Comparison of ENCODE assay signal across 14 mouse cellular contexts in the genomic region with DNA sequence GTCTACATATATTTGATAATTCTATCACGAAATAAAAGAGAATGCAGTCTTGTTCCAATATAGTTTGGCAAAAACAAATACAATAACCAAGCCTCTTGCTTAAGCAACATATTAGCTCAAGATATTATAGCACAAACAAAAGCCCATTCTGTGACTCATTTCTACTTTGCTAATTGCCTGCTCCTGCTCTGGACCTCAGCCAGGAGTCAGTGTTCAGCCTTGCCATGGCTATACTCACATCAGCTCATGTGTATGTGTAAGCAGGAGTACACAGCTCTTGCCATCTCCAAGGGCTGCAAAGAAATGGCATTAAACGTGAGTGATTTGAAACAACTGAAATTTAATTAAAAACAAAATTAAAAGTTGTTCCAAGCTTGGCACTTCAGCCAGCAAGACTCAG.
DNase-seq lines count a peak whose midpoint lies in the region; ATAC-seq lines count a peak whose summit lies in the region.
"Had no signal": no experiment of that assay in that cellular context is flagged by ENCODE, and none has a peak within 500 bp of the region (broad histone marks: within the 10 kb centered on the region; RNA-seq: fewer than 3 reads in every experiment).

No protein-coding gene starts in this region.

- DNase-seq in midbrain, embryonic 11.5 days (ENCODE audit: low spot score, missing footprints), result no peak
- peak; percentile 36 for DNase-seq in cerebellum, adult 8-10 months
- no peak for DNase-seq in thymus, adult 18-20 months
- DNase-seq: forebrain, postnatal 0 days; gastrocnemius, adult 2 months; heart, adult 18-20 months; right cerebral cortex, postnatal 4 days had no signal

- H3K4me3 ChIP-seq in forebrain, embryonic 13.5 days, result no peak overlapping the region
- H3K4me3 ChIP-seq in forebrain, embryonic 12.5 days (replicated peaks), result no peak overlapping the region
- no peak overlapping the region for H3K4me3 ChIP-seq in midbrain, embryonic 15.5 days
- H3K4me3 ChIP-seq in midbrain, embryonic 11.5 days (ENCODE audit: low read depth, low read length), result no peak overlapping the region
- H3K4me3 ChIP-seq in neural tube, embryonic 15.5 days (replicated peaks), result no peak overlapping the region
- H3K4me3 ChIP-seq: embryonic facial prominence, embryonic 15.5 days; gastrocnemius, adult 2 months; kidney, embryonic 15.5 days had no signal

- no peaks in the 10 kb centered on the region for H3K36me3 ChIP-seq in forebrain, embryonic 13.5 days (ENCODE audit: poor library complexity, severe bottlenecking)
- no peaks in the 10 kb centered on the region for H3K36me3 ChIP-seq in forebrain, embryonic 12.5 days (replicated peaks)
- H3K36me3 ChIP-seq in midbrain, embryonic 15.5 days (replicated peaks), result no peaks in the 10 kb centered on the region
- H3K36me3 ChIP-seq in midbrain, embryonic 11.5 days (ENCODE audit: control insufficient read depth, insufficient read depth, low read length), result no peaks in the 10 kb centered on the region
- H3K36me3 ChIP-seq in neural tube, embryonic 15.5 days, result no peaks in the 10 kb centered on the region
- H3K36me3 ChIP-seq: embryonic facial prominence, embryonic 15.5 days; kidney, embryonic 15.5 days had no signal

- H3K27me3 ChIP-seq in forebrain, embryonic 13.5 days, result no peaks in the 10 kb centered on the region
- H3K27me3 ChIP-seq in forebrain, embryonic 12.5 days, result no peaks in the 10 kb centered on the region
- no peaks in the 10 kb centered on the region for H3K27me3 ChIP-seq in midbrain, embryonic 15.5 days (replicated peaks)
- H3K27me3 ChIP-seq in midbrain, embryonic 11.5 days (ENCODE audit: control insufficient read depth, insufficient read depth, low read length), result no peaks in the 10 kb centered on the region
- H3K27me3 ChIP-seq in neural tube, embryonic 15.5 days (replicated peaks), result no peaks in the 10 kb centered on the region
- H3K27me3 ChIP-seq: embryonic facial prominence, embryonic 15.5 days; kidney, embryonic 15.5 days had no signal

- no peak overlapping the region for H3K4me2 ChIP-seq in forebrain, embryonic 13.5 days
- no peak overlapping the region for H3K4me2 ChIP-seq in forebrain, embryonic 12.5 days
- H3K4me2 ChIP-seq in midbrain, embryonic 15.5 days, result no peak overlapping the region
- no peak overlapping the region for H3K4me2 ChIP-seq in midbrain, embryonic 11.5 days
- H3K4me2 ChIP-seq in neural tube, embryonic 15.5 days, result no peak overlapping the region
- H3K4me2 ChIP-seq: embryonic facial prominence, embryonic 15.5 days; kidney, embryonic 15.5 days had no signal

- H3K27ac ChIP-seq in forebrain, embryonic 13.5 days, result no peak overlapping the region
- H3K27ac ChIP-seq in forebrain, embryonic 12.5 days, result no peak overlapping the region
- H3K27ac ChIP-seq in midbrain, embryonic 15.5 days, result no peak overlapping the region
- no peak overlapping the region for H3K27ac ChIP-seq in midbrain, embryonic 11.5 days (ENCODE audit: low read depth, low read length)
- H3K27ac ChIP-seq in neural tube, embryonic 15.5 days (replicated peaks), result no peak overlapping the region
- H3K27ac ChIP-seq: embryonic facial prominence, embryonic 15.5 days; gastrocnemius, adult 2 months; kidney, embryonic 15.5 days had no signal

- no peaks in the 10 kb centered on the region for H3K9me3 ChIP-seq in forebrain, embryonic 13.5 days (replicated peaks)
- H3K9me3 ChIP-seq in forebrain, embryonic 12.5 days, result no peaks in the 10 kb centered on the region
- H3K9me3 ChIP-seq in midbrain, embryonic 15.5 days, result no peaks in the 10 kb centered on the region
- H3K9me3 ChIP-seq in midbrain, embryonic 11.5 days (ENCODE audit: control insufficient read depth, low read length), result no peaks in the 10 kb centered on the region
- H3K9me3 ChIP-seq in neural tube, embryonic 15.5 days (replicated peaks), result no peaks in the 10 kb centered on the region
- H3K9me3 ChIP-seq: embryonic facial prominence, embryonic 15.5 days; kidney, embryonic 15.5 days had no signal

- peaks cover 10% of the 10 kb centered on the region; the same call in 1 of the 2 replicates for H3K4me1 ChIP-seq in forebrain, embryonic 13.5 days
- H3K4me1 ChIP-seq in forebrain, embryonic 12.5 days, result no peaks in the 10 kb centered on the region
- 0 out of 2 replicates have a peak, but pooled peaks cover 3% of the 10 kb centered on the region for H3K4me1 ChIP-seq in midbrain, embryonic 15.5 days
- H3K4me1 ChIP-seq in midbrain, embryonic 11.5 days (ENCODE audit: control insufficient read depth, insufficient read depth, low read length), result no peaks in the 10 kb centered on the region
- H3K4me1 ChIP-seq in neural tube, embryonic 15.5 days, result no peaks in the 10 kb centered on the region
- H3K4me1 ChIP-seq: embryonic facial prominence, embryonic 15.5 days; kidney, embryonic 15.5 days had no signal

- H3K9ac ChIP-seq in forebrain, embryonic 13.5 days, result no peak overlapping the region
- no peak overlapping the region for H3K9ac ChIP-seq in forebrain, embryonic 12.5 days
- H3K9ac ChIP-seq in midbrain, embryonic 15.5 days, result no peak overlapping the region
- H3K9ac ChIP-seq in midbrain, embryonic 11.5 days (ENCODE audit: low read length), result no peak overlapping the region
- no peak overlapping the region for H3K9ac ChIP-seq in neural tube, embryonic 15.5 days (replicated peaks)
- H3K9ac ChIP-seq: embryonic facial prominence, embryonic 15.5 days; forebrain, postnatal 0 days; kidney, embryonic 15.5 days had no signal

- ATAC-seq in forebrain, embryonic 13.5 days, result peak; percentile 61; the same call in 1 of the 2 replicates
- no peak for ATAC-seq in forebrain, embryonic 12.5 days (ENCODE audit: low FRiP score)
- 0 out of 2 replicates have a peak, but pooled peaks have one; percentile 50 for ATAC-seq in midbrain, embryonic 15.5 days (replicated peaks)
- no peak for ATAC-seq in midbrain, embryonic 11.5 days (ENCODE audit: low FRiP score)
- peak; percentile 75; the same call in 1 of the 2 replicates for ATAC-seq in neural tube, embryonic 15.5 days (ENCODE audit: low FRiP score)
- ATAC-seq: forebrain, postnatal 0 days; inflammation-experienced regulatory T-cells, adult 6 months had no signal

- 52% methylated on average over 2 of the region's 2 CpGs for WGBS in forebrain, embryonic 13.5 days
- WGBS in forebrain, embryonic 12.5 days, result 68% methylated on average over 2 of the region's 2 CpGs
- 75% methylated on average over 2 of the region's 2 CpGs for WGBS in midbrain, embryonic 15.5 days
- WGBS in midbrain, embryonic 11.5 days, result 75% methylated on average over 2 of the region's 2 CpGs
- WGBS in neural tube, embryonic 15.5 days, result 55% methylated on average over 2 of the region's 2 CpGs

Comparison
In these comparisons a context has a peak if more than half of its experiments do, and no peak if none do; other contexts are left out.
1. ATAC-seq: peak in forebrain, embryonic 13.5 days (single experiment), midbrain, embryonic 15.5 days (single experiment) and neural tube, embryonic 15.5 days (single experiment); none in forebrain, embryonic 12.5 days (single experiment) and midbrain, embryonic 11.5 days (single experiment).